Mouse (Mus musculus): ENCODE results near the gene Ccdc171.

DNA sequence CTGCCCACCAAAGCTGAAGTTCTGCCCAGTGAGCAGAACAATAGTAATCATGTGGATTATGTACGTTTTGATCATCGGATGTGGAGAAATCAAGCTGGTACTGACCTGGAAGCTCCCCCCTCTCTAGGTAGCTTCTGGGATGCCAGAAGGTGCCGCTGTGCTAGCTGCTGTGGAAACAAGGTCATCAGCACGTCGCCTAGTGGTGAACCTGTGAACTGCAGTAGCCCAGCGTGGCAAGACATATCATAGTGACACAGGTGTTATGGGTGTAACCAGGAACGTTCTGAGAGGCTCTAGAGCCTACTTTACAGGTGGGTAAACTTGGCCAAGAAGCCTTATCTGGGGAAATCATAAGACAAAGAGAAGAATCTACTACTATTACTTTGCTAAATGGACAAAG, 351.3 kb downstream of the Ccdc171 start:
- TF ChIP-seq FLI1 (IDR thresholded peaks at IDR 0.05; ENCODE audit: low read length): no peak
- no peak for TF ChIP-seq GATA1 (IDR thresholded peaks at IDR 0.05; ENCODE audit: borderline replicate concordance, low read length)
